Mouse (Mus musculus) brain, embryonic 14.5 days (tissue): ENCODE data around the gene Cst13.

Source experiments
- CTCF ChIP-seq: fragments of 200-500 bp; IDR thresholded peaks from 2 replicates; pipeline ENCODE4 v1.5.1; 2012; ENCODE audit warnings: inconsistent platforms, mild to moderate bottlenecking, moderate library complexity, borderline replicate concordance; ENCODE audit not compliant: insufficient read depth, insufficient read length; ENCODE audit errors: extremely low read depth
- POLR2A ChIP-seq: fragments of 200-500 bp; IDR thresholded peaks from 2 replicates; pipeline ENCODE4 v1.6.1; 2012; ENCODE audit warnings: mild to moderate bottlenecking, inconsistent platforms, borderline replicate concordance; ENCODE audit not compliant: poor library complexity, insufficient read depth, insufficient read length, severe bottlenecking; ENCODE audit errors: extremely low read depth

DNA sequence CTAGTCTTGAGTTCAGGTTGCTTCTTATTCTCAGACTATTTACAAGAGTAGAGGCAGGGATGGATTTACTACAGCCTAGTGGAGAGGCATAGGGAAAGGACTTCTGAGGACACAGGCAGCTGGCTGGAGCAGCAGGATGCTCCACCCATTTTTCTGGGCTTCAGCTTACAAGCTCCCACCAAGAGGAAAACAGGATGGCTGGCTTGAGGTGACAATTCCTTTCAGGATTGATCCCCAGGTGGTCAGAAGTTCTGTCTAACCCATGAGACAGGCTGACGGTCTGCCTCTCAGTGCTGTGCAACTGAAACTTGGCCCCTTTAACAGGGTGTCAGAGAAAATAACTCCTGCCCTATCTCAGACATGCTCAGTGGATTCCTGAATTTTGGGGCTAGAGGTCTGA, 59.3 kb downstream of the Cst13 start:
- TF ChIP-seq POLR2A (no peak), CTCF (no peak)
